Mouse (Mus musculus): ENCODE results near the gene Slc6a17.

DNA sequence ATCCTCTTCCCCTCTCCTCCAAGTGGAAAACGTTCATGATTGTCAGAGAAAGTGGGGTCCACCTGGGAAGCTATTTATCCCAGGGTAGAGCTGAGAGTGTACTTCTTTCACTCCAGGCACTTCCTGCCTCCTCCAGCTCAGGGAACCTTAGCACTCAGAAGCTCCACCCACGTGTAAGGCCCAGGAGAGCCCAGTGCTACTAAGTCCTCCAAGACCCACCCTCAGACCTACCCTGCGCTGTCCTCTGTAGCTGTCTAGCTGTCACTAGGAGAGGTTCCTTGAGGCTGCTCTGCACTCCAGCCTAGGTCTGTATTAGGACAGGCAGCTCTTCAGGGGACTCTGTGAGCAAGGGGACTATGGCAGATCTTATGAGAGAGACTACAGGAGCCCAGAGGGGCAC lies 40.9 kb upstream of the Slc6a17 start:
- TF ChIP-seq CTCF (conservative IDR thresholded peaks at IDR 0.05; ENCODE audit: insufficient read depth, insufficient read length, low read depth, low read length) = no peak
- no peak for TF ChIP-seq POLR2A (IDR thresholded peaks at IDR 0.05; ENCODE audit: low read depth, low read length)
